Mouse (Mus musculus) heart, postnatal 10 days (tissue): ENCODE measurements around the gene Jrkl. TPM values are rescaled to one million over a fixed set of nuclear protein-coding genes. Genes with fewer than 3 reads are reported as not detected.

Source experiments
- total RNA-seq, 2 experiments: library from RNA; stranded (reverse); gene quantifications; 2 replicates each; pipeline ENCODE4 v1.2.3; 2021

Jrkl gene
- total RNA-seq, 2 experiments from 2014 or later = 7.7 to 8.9 TPM

Other genes starting within 250 kb of the Jrkl start
- 10 to 100 TPM in 1 of 2 experiments, 1 to 10 TPM in 1; 9.9 to 10.1 TPM for gene Ccdc82, start 1.1 kb upstream of the Jrkl start, total RNA-seq
- gene Maml2, start 52.1 kb upstream of the Jrkl start, total RNA-seq = 1 to 10 TPM; 9.1 to 10.0 TPM
- not detected for gene Gm17571, start 200.9 kb upstream of the Jrkl start, total RNA-seq